Mouse (Mus musculus): ENCODE measurements around the gene Olfr1428.

DNA sequence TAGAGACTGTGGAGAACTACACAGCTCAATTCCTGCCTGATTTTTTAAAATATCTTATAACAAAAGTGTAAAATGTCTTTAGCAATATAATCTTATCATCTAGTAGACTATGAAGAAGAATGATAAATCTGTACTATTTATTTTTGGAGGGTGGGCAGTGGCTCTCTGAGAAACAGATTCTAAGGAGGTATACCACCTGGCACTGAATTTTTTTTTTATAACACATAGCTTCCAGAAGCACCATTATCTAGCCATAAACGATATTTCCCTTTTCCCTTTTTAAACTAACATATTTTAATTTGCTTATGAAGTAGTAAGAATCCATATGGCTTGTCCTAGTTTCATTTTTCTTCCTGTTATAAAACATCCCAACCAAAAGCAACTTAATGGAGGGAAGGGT lies 11.2 kb downstream of the Olfr1428 start:
- no peak for TF ChIP-seq POLR2AphosphoS2 (IDR thresholded peaks at IDR 0.05; ENCODE audit: low read depth, low read length)
- no peak for TF ChIP-seq CTCF (conservative IDR thresholded peaks at IDR 0.05 in 1 of 2, IDR thresholded peaks at IDR 0.05 in 1 of 2; ENCODE audit: low read depth in 2 of 2, low read length in 2 of 2)
- no peak for TF ChIP-seq EP300 (IDR thresholded peaks at IDR 0.05; ENCODE audit: low read length)
- TF ChIP-seq MAFK (IDR thresholded peaks at IDR 0.05; ENCODE audit: insufficient replicate concordance, low read length), result no peak
- no peak for TF ChIP-seq USF1 (IDR thresholded peaks at IDR 0.05; ENCODE audit: low read depth, low read length)
